Mouse (Mus musculus) right cerebral cortex, adult 18-20 months (tissue): ENCODE data around the gene Glt8d2.
"Not testable (repeated sequence)": the region's sequence is repeated elsewhere in the genome, so short reads cannot be mapped to it uniquely, and the experiment has no call there.

Source experiments
- DNase-seq: peaks from one replicate; pipeline ENCODE4 v3.0.0; 2022; ENCODE audit warnings: mixed read lengths

Glt8d2 gene

DNA sequence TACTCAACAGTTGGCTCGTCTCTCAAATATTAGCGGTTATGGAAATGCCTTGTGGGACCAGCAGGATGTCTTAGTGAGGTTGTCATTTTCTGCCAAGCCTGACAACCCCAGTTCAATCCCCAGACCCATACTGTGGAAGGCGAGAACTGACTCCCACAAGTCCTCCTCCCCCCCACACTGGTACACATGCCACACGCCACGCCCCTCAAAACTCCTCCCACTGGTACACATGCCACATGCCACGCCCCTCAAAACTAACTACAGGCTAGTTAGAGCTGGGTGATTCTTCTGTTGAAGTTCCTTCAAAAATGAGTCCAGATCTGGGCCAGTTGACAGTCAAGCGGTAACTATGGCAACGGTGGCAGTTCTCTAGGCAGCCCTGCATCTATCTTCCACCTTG lies 44.4 kb downstream of the Glt8d2 start:
- no peak for DNase-seq

DNA sequence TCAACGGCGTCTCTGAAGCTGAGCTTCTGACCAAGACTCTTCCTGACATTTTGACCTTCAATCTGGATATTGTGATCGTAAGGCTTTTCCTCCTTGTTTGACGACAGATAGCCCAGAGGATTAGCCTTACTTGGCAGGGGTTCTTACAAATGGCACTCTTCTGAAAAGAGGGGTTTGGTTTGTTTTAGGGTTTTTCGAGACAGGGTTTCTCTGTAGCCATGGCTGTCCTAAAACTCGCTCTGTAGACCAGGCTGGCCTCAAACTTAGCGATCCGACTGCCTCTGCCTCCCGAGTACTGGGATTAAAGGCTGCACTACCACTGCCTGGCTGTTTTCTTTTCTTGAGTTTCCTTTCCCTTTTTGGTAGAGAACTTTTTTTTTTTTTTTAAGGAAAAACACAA lies 49.0 kb downstream of the Glt8d2 start:
- DNase-seq: no peak

DNA sequence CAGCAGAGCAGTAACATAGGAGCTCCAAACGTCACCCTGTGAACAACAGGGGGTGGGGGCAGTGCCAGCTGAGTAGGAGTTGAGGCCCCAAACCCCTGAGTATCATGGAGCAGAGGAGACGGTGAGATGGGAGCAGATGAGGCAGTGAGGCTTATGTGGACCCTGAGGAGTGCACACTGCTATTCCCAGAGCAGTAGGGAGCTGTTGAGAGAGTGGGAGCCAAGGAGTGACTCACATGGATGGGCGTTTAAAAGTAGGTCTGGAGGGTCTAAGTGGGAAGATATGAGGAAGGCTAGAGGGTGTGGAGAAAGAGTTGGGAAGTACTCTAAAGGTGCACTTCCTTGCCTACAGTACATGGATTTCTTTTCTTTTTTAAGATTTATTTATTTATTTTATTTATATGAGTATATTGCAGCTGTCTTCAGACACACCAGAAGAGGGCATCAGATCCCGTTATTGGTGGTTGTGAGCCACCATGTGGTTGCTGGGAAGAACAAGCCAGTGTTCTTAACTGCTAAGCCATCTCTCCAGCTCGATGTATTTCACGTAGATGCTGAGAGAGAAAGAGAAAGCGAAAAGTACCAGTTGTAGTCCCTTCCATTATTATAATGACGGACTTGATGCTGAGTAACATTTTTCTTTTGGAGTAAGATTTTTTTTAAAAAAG lies 51.3 kb downstream of the Glt8d2 start:
- DNase-seq: peak; percentile 52

DNA sequence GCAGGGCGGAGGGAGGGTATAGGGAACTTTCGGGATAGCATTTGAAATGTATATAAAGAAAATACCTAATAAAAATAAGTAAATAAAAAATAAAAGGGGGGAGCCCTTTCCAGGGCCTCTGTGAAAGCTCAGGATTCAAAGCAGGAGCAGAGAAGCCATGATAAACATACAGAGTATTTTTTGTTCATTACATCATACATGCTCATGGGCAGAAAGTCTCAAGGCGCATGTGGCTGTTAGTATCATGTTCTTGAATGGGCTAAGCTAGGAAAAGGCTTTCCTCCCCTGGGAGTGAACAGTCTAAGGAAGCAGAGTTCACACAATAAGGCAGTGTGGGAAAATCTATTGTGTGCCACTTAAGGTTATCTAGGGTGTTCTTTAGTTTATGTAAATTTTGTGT lies 54.1 kb downstream of the Glt8d2 start:
- DNase-seq: no peak

DNA sequence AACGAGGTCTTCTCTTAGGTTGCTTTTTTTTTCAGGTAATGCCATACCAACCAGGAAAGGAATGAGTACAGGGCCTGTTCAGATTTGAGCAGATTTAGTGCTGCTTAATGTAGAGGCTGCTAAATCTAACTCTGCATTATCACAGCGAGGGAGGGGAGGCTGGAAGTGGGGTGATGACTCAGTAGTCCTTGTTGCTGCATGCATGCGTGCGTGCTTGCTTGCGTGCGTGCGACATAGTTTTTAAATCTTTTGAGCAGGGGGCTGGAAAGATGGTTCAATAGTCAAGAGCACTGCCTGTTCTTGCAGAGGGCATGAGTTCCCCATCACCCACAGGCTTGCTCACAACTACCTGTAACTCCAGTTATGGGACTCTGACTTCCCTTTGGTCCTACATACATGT lies 56.1 kb downstream of the Glt8d2 start:
- DNase-seq: no peak

DNA sequence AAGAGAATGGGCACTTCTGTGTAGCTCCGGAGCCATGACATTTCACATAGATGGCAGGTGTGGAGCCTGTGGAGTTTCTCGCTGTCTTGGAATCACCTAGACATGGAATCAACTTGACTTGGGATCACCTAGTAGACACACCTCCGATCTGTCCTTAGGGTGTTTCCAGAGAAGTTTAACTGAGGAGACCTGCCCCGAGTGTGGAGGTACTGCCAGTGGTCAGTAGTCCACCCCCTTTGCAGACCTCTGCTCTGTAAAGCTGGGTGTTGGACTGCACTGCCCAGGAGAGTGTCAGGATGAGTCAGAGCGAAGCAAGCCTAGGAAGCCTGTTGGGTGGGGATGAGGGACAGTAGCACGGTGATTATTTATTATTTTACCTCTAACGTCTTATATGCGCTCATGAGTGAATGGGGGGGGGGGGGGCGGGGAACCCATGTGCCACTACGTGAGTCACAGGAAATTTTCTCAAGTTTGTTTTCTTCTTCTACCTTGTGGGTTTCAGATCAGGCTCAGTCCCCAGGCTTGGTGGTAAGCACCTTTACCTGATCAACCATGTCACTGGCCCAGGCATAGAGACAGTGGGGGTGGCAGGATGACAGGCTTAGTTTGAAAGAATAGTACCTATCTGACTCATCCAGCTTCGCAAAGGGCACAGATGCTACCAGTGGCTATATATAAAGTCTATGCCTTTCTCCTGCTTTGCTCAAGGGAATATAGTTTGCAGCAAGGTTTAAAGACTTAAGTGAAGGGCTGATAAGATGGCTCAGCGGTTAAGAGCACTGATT lies 57.8 kb downstream of the Glt8d2 start:
- no peak for DNase-seq

DNA sequence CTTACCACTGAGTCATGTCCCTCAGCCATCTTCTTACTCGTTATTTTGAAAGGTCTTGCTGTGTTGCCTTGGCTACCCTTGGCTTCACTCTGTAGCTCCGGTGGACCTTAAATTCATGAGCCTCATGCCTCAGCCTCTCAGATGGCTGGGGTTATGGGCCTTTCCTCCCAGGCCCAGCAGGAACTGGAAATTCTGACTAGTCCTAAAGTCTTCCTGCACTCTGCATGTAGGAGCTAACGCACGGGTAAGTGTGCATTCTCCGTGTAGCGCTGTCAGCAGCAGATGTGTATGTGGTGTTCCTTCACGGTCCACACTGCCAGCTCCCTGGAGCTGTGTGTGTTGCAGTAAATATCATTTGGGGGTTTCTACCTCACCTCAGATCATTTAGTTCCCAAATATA lies 59.3 kb downstream of the Glt8d2 start:
- no peak for DNase-seq

DNA sequence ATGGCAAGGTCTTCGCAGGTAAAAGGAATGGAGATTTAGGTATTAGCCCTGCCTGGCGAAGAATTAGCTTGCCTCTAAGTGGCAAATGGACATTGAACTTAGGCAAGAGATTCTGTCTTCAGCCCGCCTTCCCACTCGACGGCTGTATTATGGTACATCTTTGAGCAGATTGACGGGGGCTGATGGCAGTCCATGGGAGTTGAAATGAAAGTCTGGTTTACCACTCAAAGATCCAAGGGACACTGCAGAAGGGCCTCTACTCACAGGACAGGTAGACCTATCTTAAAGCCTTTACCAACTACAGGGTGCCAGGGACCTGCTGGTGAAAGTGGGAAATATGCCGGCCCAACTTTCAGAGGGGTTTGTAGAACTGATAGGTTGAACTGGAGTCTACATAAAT lies 60.0 kb downstream of the Glt8d2 start:
- no peak for DNase-seq

DNA sequence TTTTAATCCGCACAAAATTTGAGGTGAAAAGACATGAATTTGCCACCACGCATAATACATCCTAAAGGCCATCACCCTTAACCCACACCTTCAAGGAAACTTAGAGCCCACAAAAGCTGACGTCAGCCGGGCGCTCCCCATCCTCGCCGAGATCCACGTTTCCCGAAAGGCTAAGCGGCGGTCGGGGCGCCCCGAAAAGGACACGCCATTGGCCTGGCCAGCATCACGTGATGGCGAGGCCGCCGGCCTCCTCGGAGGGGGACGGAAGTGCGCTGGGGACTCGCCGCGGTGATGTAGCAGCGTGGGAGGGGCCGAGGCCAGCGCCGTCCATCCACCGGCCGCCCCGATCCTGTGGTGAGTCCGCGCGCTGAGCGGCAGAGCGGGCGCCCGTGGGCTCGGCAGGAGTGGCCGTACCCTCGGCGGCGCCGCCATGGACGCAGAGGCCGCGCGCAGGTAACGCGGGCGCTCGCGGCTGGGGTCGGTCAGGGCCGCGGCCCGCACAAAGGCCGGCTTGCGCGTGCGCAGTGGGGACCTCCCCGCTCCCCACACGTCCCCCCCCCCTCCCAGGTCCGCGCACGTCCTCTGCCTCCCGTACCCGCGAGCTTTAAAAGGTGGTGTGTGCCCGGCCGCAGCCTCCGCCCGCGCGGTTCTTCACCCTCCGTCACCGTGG lies 60.7 kb downstream of the Glt8d2 start, which contains the start of gene Tdg:
Gene Tdg (plus strand): TSS at position 243 of the 670 bp plus-strand sequence.
- peak; percentile 93 for DNase-seq

DNA sequence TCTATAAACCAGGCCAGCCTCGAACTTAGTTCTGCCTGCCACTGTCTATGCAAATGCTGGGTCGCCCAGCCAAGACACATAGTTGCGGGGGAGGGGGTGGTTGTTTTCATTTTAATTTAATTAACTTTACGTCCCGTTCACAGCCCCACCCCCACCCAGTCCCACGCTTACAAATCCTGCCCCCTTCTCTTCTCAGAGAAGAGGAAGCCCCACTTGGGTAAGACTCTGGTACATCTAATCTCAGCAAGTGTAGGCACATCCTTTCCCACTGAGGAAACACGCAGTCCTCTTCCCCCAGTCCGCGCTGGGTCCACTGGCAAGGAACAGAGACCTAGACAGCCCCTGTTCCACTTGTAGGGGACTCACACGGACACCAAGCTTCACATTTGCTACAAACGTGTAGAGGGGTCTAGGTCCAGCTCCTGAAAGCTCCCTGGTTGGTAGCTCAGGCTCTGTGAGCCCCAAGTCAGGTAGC lies 61.3 kb downstream of the Glt8d2 start:
- DNase-seq: no peak

DNA sequence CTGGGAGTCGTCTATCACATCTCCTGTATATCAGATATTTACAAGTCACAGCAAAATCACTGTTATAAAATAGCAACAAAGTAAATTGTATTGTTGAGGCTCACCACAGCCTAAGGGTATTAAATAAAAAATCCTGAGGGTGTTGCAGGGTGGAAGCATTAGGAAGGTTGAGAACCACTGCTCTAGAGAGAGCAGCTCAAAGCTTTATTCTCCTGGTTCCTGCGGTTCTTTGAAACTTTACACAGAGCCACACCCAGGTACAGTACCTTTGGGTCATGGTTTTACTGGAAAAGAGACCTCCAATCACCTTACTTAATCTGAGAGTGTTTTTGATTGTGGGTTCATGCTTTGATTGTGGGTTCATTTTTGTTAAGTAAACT lies 66.9 kb downstream of the Glt8d2 start:
- DNase-seq: not testable (repeated sequence)

DNA sequence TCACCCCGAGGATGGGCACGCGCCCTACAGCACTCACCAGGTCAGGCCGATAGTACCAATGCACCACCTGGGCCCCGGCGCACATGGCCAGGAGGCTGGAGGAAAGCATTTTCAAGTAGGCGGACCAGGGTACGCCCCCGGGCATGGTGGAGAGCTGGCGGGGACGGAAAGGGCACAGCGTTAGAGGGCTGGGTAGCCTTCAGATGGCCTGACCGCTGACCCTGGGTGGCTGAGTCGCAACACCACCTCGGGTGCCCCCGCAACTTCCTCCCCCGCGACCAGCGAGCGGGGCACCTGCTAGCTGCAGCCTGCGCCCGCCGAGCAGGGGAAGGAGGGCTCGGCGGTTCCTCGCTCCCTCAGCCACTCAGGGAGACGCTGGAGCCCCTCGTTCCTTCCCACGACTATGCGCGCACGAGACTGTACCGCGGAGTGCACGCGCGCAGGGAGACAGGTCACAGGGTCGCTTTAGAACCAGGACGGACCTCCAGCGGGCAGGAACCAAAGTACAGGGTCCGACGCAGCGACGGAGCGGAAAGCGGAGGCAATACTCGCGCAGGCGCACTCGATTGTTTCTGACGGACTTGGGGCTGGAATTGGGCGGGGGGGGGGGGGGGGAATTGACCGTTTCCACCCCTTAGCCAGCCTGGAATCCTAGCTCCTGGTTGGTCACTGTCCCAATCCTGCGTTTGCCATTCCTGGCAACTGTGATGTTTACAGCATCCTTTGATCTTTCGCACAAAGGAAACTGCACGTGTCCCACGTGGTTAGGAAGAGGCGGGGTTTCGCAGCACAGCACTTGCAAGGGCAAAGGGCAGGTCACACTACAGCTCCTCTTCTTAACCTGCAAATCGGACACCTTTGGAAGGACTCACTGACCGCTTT lies 67.5 kb downstream of the Glt8d2 start, which contains the start of gene 1190007I07Rik:
Gene 1190007I07Rik (minus strand): TSS at position 558 of the 882 bp plus-strand sequence.
- peak; percentile 89 for DNase-seq

DNA sequence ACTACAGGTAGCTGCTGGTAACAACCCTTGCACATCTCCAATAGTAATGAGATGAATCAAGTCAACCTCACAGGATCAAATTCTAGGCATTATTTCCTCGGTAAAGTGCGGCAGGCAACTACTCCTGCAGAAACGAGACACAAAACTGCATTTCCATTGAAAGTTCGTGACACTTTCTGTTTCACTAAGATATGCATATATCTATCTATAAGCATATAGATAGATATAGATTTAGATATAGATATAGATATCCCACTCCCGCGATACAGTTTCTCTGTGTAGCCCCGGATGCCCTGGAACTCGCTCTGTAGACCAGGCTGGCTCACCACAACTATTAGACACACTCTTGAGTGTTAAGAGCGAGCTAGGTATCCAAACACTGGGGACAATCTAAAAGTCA lies 68.2 kb downstream of the Glt8d2 start:
- no peak for DNase-seq
